Mouse (Mus musculus) skeletal muscle tissue, adult 2 months (tissue): ENCODE results near the gene Hist1h1c.

Source experiments
- DNase-seq: peaks from one replicate; pipeline ENCODE4 v3.0.0-alpha.2; 2012; ENCODE audit warnings: low read depth, low spot score

The Hist1h1c gene

GRCm38 (mm10) chr13:23745381-23746161, 7.0 kb downstream of the Hist1h1c start, which contains the start of gene Hist1h3c:
Hist1h3c (minus strand) TSS chr13:23745602.
- DNase-seq, result peak; percentile 83

- peak; percentile 92 for DNase-seq
Observed at GRCm38 (mm10) chr13:23746201-23747080, 7.8 kb downstream of the Hist1h1c start, which contains the start of gene Hist1h2bb. Hist1h2bb (plus strand) TSS chr13:23746734.

GRCm38 (mm10) chr13:23747081-23747891, 8.7 kb downstream of the Hist1h1c start:
- DNase-seq, result no peak

- no peak for DNase-seq
Observed at GRCm38 (mm10) chr13:23747892-23748288, 9.3 kb downstream of the Hist1h1c start.

- no peak for DNase-seq
Observed at GRCm38 (mm10) chr13:23749563-23750121, 11.0 kb downstream of the Hist1h1c start.

GRCm38 (mm10) chr13:23750839-23751477, 12.3 kb downstream of the Hist1h1c start, which contains the start of gene Hist1h2ab:
Hist1h2ab (plus strand) TSS chr13:23751126.
- peak; percentile 37 for DNase-seq

GRCm38 (mm10) chr13:23751478-23751956, 12.9 kb downstream of the Hist1h1c start:
- no peak for DNase-seq

GRCm38 (mm10) chr13:23752067-23752741, 13.6 kb downstream of the Hist1h1c start, which contains the start of gene Hist1h3b:
Hist1h3b (plus strand) TSS chr13:23752267.
- peak; percentile 75 for DNase-seq

- DNase-seq, result no peak
Observed at GRCm38 (mm10) chr13:23752742-23753172, 14.1 kb downstream of the Hist1h1c start.

GRCm38 (mm10) chr13:23753314-23754078, 14.9 kb downstream of the Hist1h1c start:
- DNase-seq, result no peak

- no peak for DNase-seq
Observed at GRCm38 (mm10) chr13:23755000-23755399, 16.4 kb downstream of the Hist1h1c start.

GRCm38 (mm10) chr13:23756790-23757189, 18.2 kb downstream of the Hist1h1c start, which contains the start of gene Hist1h4b:
Hist1h4b (plus strand) TSS chr13:23757013.
- peak; percentile 79 for DNase-seq

GRCm38 (mm10) chr13:23757211-23757773, 18.7 kb downstream of the Hist1h1c start:
- no peak for DNase-seq

GRCm38 (mm10) chr13:23757921-23758320, 19.3 kb downstream of the Hist1h1c start:
- no peak for DNase-seq

GRCm38 (mm10) chr13:23759251-23759771, 20.7 kb downstream of the Hist1h1c start:
- DNase-seq, result no peak

- no peak for DNase-seq
Observed at GRCm38 (mm10) chr13:23759916-23760239, 21.3 kb downstream of the Hist1h1c start.

GRCm38 (mm10) chr13:23760240-23760971, 21.8 kb downstream of the Hist1h1c start:
- no peak for DNase-seq
